Mouse (Mus musculus) forebrain, embryonic 14.5 days (tissue): Measurements from ENCODE around the gene Zfp106. TPM values are rescaled to one million over a fixed set of nuclear protein-coding genes. Genes with fewer than 3 reads are reported as not detected.

Source experiments
- ATAC-seq: fragments of 200-750 bp; cut with Nextera tagmentation; 2 replicates; pipeline ENCODE4 v1.8.0; 2017; ENCODE audit warnings: mild to moderate bottlenecking, moderate library complexity
- DNase-seq: peaks from one replicate; pipeline ENCODE4 v3.0.0-alpha.2; 2015; ENCODE audit warnings: low spot score
- H3K27ac ChIP-seq: fragments of 300-500 bp; sonication (generic); 2 replicates; pipeline ENCODE4 v1.5.1; 2014; ENCODE audit warnings: low read depth, mild to moderate bottlenecking, control low read depth, low read length, moderate library complexity
- H3K27me3 ChIP-seq: fragments of 300-500 bp; sonication (generic); replicated peaks from 2 replicates; pipeline ENCODE4 v1.6.1; 2014; ENCODE audit warnings: low read length, control low read depth, mixed read lengths; ENCODE audit not compliant: control insufficient read depth, insufficient read depth
- H3K36me3 ChIP-seq: fragments of 300-500 bp; sonication (generic); 2 replicates; pipeline ENCODE4 v1.6.1; 2014; ENCODE audit warnings: low read length, control low read depth; ENCODE audit not compliant: control insufficient read depth, insufficient read depth
- H3K4me1 ChIP-seq: fragments of 300-500 bp; sonication (generic); 2 replicates; pipeline ENCODE4 v1.6.1; 2014; ENCODE audit warnings: antibody characterized with exemption, low read length, control low read depth; ENCODE audit not compliant: control insufficient read depth, insufficient read depth
- H3K4me2 ChIP-seq: fragments of 300-500 bp; sonication (generic); 2 replicates; pipeline ENCODE4 v1.6.1; 2014; ENCODE audit warnings: mild to moderate bottlenecking, control low read depth, low read length
- H3K4me3 ChIP-seq: fragments of 300-500 bp; sonication (generic); 2 replicates; pipeline ENCODE4 v1.5.1; 2014; ENCODE audit warnings: low read depth, low read length, control low read depth
- H3K9ac ChIP-seq: fragments of 300-500 bp; sonication (generic); 2 replicates; pipeline ENCODE4 v1.6.1; 2014; ENCODE audit warnings: mild to moderate bottlenecking, low read length, control low read depth, moderate library complexity
- H3K9me3 ChIP-seq: fragments of 300-500 bp; sonication (generic); replicated peaks from 2 replicates; pipeline ENCODE4 v1.6.1; 2016; ENCODE audit warnings: low read length, control low read depth, mixed read lengths; ENCODE audit not compliant: control insufficient read depth
- WGBS: fragments of 180-500 bp; shearing (Covaris S2); extraction: QIAGEN DNeasy Blood & Tissue Kit; methylation state at CpG from one replicate; pipeline ENCODE4 v1.1.7; 2014; 5-methylcytosine and 5-hydroxymethylcytosine counted together
- polyA plus RNA-seq: library from polyadenylated mRNA; unstranded; fragments of >200 nt; fragmentation: Nextera tagmentation; extraction: Ambion mirVana; gene quantifications from 2 replicates; pipeline ENCODE4 v1.2.1, GENCODE M21; 2014

Gene Zfp106
- polyA plus RNA-seq, 1 experiment from 2014 or later, result 42.1 TPM

DNA sequence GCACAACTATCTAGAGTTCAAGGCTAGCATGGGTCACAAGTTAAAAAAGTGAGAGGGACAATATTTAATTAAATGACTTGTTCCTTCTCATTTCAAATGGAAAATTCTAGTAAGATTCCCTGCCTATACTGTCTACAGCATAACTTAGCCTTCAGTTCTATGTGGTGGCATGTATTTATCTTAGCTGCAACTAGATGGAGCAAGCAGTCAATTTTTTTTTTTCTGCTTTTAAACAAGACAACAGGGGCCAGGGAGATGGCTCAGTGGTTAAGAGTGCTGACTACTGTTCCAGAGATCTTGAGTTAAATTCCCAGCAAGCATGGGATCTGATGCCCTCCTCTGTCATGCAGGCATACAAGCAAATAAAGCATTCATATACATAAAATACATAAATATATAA is 34.1 kb downstream of the Zfp106 start:
- no peak overlapping the region for H3K9ac ChIP-seq
- no peak overlapping the region for H3K27ac ChIP-seq
- no peaks in the 10 kb centered on the region for H3K27me3 ChIP-seq
- H3K4me1 ChIP-seq, result no peaks in the 10 kb centered on the region
- H3K4me2 ChIP-seq, result no peak overlapping the region
- DNase-seq (peak; percentile 11), ATAC-seq (no peak)
- H3K36me3 ChIP-seq, result peaks cover 89% of the 10 kb centered on the region
- H3K9me3 ChIP-seq, result no peaks in the 10 kb centered on the region
- H3K4me3 ChIP-seq, result no peak overlapping the region

DNA sequence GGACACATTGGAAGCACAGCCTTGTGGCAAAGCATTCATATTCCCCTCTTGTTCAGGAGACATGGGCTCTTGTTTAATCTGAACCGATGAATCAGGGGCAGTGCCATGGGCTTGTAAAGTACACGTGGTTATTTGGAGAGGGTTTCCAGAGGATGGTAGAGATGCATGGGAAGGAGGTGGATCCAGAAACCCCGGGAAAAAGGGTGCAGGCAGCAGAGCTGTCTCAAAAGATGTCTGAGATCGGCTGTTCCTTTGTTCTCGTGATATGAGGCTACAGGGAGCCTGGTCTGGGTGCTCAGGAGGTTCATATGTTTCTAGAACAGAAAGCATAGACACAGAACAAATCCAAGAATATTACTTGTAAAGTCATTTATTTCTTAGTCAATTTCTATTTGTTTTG is 36.9 kb downstream of the Zfp106 start:
- H3K4me3 ChIP-seq, result no peak overlapping the region
- ATAC-seq (no peak), DNase-seq (no peak)
- H3K9me3 ChIP-seq, result no peaks in the 10 kb centered on the region
- 87% methylated on average over 5 of the region's 5 CpGs for WGBS
- peaks cover 90% of the 10 kb centered on the region for H3K36me3 ChIP-seq
- H3K4me1 ChIP-seq, result no peaks in the 10 kb centered on the region
- H3K9ac ChIP-seq, result no peak overlapping the region
- H3K4me2 ChIP-seq, result no peak overlapping the region
- H3K27ac ChIP-seq, result no peak overlapping the region
- H3K27me3 ChIP-seq, result no peaks in the 10 kb centered on the region

DNA sequence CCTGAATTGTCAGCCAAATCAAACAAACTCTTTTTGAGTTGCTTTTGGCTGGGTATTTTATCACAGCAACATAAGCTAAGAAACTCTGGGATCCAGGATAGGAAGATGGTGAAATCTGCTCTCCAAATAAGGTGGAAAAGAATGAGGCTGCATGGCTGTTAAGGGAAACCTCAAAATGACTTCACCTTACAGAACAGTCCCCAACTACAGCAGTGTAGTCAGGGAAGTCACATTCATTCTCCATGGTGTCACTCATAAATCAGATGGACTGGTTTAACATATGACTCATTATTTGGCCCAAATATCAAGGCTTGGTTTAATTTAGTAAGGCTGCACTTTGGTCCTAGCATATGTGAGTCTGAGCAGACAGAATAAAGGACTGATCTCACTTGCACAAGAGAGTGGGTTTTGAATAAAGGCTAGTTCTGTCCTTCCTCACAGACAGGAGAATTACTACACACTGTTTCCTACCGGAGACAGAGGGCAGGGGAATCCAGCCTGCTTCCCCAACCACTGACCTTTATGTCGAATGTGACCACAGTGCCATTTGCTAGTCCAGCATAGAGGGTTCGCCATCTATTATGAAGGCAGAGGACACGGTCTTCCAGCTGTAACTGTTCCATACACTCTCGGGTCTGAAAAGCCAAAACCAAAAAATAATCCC is 45.0 kb downstream of the Zfp106 start:
- H3K9me3 ChIP-seq, result no peaks in the 10 kb centered on the region
- DNase-seq (no peak), ATAC-seq (no peak)
- H3K9ac ChIP-seq, result no peak overlapping the region
- no peaks in the 10 kb centered on the region for H3K4me1 ChIP-seq
- H3K27me3 ChIP-seq, result no peaks in the 10 kb centered on the region
- no peak overlapping the region for H3K27ac ChIP-seq
- no peak overlapping the region for H3K4me3 ChIP-seq
- H3K36me3 ChIP-seq, result peaks cover 97% of the 10 kb centered on the region
- WGBS, result 95% methylated on average over 5 of the region's 5 CpGs
- no peak overlapping the region for H3K4me2 ChIP-seq

DNA sequence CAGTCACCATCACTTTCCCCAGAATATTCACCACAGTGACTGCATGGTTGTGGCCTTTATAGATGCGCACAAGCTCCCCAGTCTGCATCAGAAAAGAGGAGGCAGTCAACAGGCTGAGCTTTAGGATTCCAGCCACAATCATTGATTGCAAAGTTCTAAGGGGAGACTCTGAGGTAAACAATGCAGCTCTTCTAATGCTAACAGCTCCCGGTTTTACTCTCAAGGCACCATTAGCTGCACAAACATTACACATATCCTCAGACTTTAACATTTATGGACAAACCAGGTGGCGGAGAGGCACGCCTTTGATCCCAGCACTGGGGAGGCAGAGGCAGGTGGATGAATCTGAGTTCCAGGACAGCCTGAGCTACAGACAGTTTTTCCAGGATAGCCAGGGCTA is 49.5 kb downstream of the Zfp106 start:
- Histone ChIP-seq H3K9ac (no peak overlapping the region), H3K27me3 (no peaks in the 10 kb centered on the region), H3K4me1 (no peaks in the 10 kb centered on the region), H3K27ac (no peak overlapping the region), H3K4me2 (no peak overlapping the region), H3K9me3 (no peaks in the 10 kb centered on the region), H3K36me3 (peaks cover 86% of the 10 kb centered on the region), H3K4me3 (no peak overlapping the region)
- ATAC-seq (no peak), DNase-seq (no peak)
- 90% methylated on average over 4 of the region's 4 CpGs for WGBS

DNA sequence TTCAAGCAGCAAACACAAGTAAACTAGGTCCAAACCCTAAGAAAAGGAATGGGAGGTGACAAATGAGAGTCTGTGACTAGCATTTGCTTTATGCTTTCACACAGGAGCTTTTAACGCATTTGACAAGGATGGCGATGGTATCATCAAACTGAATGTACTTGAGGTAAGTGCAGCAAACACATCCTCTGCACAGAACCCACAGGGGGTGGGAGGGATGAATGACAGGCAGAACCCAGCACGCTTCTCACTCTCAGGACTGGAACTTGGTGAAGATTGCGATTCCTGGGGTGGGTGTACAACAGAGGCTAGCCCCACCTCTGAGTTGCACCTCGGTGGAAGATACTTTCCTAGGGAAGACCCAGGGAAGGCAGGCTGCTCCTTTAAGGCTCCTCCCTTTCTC is 59.7 kb downstream of the Zfp106 start:
- no peaks in the 10 kb centered on the region for H3K9me3 ChIP-seq
- no peak overlapping the region for H3K4me3 ChIP-seq
- no peaks in the 10 kb centered on the region for H3K27me3 ChIP-seq
- no peak overlapping the region for H3K27ac ChIP-seq
- no peak for ATAC-seq
- 80% methylated on average over 5 of the region's 5 CpGs for WGBS
- H3K4me1 ChIP-seq, result no peaks in the 10 kb centered on the region
- H3K4me2 ChIP-seq, result no peak overlapping the region
- H3K36me3 ChIP-seq, result peaks cover 29% of the 10 kb centered on the region
- H3K9ac ChIP-seq, result no peak overlapping the region
- DNase-seq, result no peak

DNA sequence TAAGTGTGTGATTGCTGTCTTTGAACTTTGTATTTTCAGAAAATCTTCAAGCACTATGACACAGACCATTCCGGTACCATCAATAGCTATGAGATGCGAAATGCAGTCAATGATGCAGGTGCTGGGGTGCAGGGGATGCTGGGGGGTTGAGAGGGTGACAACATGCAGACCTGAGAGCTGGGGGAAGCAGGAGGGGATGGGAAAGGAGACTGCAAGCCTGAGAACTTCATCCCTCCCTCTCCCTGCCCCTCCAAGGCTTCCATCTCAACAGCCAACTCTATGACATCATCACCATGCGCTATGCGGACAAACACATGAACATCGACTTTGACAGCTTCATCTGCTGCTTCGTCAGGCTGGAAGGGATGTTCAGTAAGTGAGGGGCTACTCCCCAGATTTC is 60.5 kb downstream of the Zfp106 start:
- H3K27ac ChIP-seq, result no peak overlapping the region

DNA sequence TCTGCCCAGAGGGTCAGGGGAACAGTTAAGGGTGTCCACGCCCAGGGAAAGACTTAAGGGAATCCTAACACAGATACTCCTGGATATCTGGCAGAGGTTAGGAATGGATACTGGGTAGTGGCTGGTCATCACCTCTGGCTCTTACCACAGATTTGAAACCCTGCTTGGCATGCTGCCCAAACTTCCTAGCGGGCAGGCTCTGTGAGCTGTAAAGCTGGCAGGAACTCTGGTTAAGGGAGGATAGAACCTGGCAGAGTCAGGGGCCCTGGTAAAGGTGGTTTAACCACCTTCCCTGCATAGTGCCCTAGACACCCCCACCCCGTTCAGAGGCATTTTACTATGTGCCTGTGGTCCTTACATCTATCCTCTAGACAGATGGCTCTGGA is 61.0 kb downstream of the Zfp106 start:
- ATAC-seq (no peak), DNase-seq (peak; percentile 4)
- Histone ChIP-seq H3K4me2 (no peak overlapping the region), H3K4me1 (no peaks in the 10 kb centered on the region), H3K9ac (no peak overlapping the region), H3K36me3 (peaks cover 18% of the 10 kb centered on the region), H3K9me3 (no peaks in the 10 kb centered on the region), H3K4me3 (no peak overlapping the region), H3K27ac (no peak overlapping the region), H3K27me3 (no peaks in the 10 kb centered on the region)
- 70% methylated on average over 3 of the region's 3 CpGs for WGBS

More for the DNA sequence above, 60.5 kb downstream of the Zfp106 start:
- WGBS, result 91% methylated on average over 6 of the region's 6 CpGs
- Histone ChIP-seq H3K4me2 (no peak overlapping the region), H3K9ac (no peak overlapping the region), H3K36me3 (peaks cover 21% of the 10 kb centered on the region), H3K4me3 (no peak overlapping the region), H3K27me3 (no peaks in the 10 kb centered on the region), H3K4me1 (no peaks in the 10 kb centered on the region), H3K9me3 (no peaks in the 10 kb centered on the region)
- DNase-seq (no peak), ATAC-seq (no peak)

DNA sequence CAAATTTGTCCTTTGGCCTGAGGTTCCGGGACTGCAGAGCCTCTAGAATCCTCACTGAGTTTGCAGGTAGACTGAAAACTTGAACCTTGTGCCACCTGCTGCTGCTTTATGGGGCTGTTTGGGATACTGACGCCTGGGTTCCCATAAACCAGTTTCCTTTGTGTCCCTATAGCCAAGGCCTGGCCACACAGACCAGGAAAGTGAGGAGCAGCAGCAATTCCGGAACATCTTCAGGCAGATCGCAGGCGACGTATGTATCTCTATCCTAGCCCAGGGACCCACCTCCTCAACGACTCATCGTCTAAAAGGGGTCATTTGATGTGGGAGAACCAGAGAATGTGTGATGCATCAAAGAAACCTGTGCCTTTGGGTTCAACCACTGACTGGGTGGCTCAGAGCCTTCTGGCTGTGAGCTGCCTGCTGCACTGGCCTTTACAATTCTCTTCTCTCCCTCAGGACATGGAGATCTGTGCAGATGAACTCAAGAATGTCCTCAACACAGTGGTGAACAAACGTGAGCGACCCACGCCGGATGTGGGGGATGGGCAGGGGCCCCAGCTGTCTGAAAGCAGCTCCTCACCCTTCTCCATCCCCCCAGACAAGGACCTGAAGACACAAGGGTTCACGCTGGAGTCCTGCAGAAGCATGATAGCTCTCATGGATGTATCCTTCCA is 61.6 kb downstream of the Zfp106 start:
- DNase-seq (no peak), ATAC-seq (no peak)
- H3K36me3 ChIP-seq, result peaks cover 18% of the 10 kb centered on the region
- H3K4me1 ChIP-seq, result no peaks in the 10 kb centered on the region
- H3K9me3 ChIP-seq, result no peaks in the 10 kb centered on the region
- 73% methylated on average over 13 of the region's 13 CpGs for WGBS
- H3K9ac ChIP-seq, result no peak overlapping the region
- no peak overlapping the region for H3K4me3 ChIP-seq
- H3K27ac ChIP-seq, result no peak overlapping the region
- no peaks in the 10 kb centered on the region for H3K27me3 ChIP-seq
- no peak overlapping the region for H3K4me2 ChIP-seq

DNA sequence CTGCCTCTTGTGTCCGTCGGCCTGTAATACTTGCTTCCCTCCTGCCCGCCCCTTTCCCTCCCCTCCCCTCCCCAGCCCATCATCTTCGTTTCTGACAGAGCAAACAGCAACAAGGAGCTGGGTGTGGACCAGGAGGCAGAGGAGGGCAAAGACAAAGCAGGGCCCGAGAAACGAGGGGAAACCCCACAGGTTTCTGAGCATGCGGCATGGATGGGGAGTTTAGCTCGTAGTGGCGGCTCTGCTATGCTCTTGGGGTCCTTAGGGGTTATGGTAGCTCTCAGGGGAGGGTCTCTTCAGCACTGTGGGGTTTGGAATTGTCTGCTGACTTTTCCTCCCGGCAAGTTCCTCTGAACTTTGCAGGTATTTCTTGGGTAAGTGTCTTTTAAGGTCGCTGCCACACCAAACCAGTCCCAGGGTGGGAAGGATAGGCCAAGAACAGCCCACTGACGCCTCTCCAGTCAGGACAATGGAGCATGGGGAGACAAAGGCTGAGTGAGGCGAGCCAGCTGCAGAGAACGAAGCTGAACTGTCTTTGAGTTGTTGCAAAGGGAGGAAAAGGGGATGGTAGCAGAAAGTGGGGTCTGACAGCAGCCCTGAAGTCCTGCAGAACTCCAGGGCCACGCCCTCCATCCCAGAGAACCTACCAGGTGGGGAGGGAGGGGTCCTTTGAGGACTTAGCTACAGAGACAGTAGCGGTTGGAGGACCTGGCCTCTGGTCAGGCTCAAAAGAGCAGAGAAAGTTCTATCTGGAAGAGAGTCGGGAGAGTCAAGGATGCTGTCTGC is 62.3 kb downstream of the Zfp106 start:
- H3K4me3 ChIP-seq, result no peak overlapping the region
- no peak overlapping the region for H3K9ac ChIP-seq
- no peak for ATAC-seq
- H3K36me3 ChIP-seq, result peaks cover 18% of the 10 kb centered on the region
- H3K9me3 ChIP-seq, result no peaks in the 10 kb centered on the region
- no peak for DNase-seq
- no peaks in the 10 kb centered on the region for H3K4me1 ChIP-seq
- H3K27ac ChIP-seq, result no peak overlapping the region
- no peak overlapping the region for H3K4me2 ChIP-seq
- no peaks in the 10 kb centered on the region for H3K27me3 ChIP-seq
- WGBS, result 42% methylated on average over 17 of the region's 17 CpGs
